Mouse (Mus musculus) limb, embryonic 14.5 days (tissue): ENCODE data around the gene Cdc42bpb. TPM values are rescaled to one million over a fixed set of nuclear protein-coding genes. Genes with fewer than 3 reads are reported as not detected.

Experiments used
- ATAC-seq: fragments of 200-750 bp; cut with Nextera tagmentation; 2 replicates; pipeline ENCODE4 v1.8.0; 2017; ENCODE audit warnings: low read depth, moderate number of reproducible peaks, moderate TSS enrichment; ENCODE audit not compliant: low FRiP score
- DNase-seq: peaks from one replicate; pipeline ENCODE4 v3.0.0-alpha.2; 2015; ENCODE audit warnings: low spot score
- H3K27ac ChIP-seq: fragments of 300-500 bp; sonication (generic); replicated peaks from 2 replicates; pipeline ENCODE4 v1.5.1; 2014; ENCODE audit warnings: low read depth, mild to moderate bottlenecking, low read length, moderate library complexity, mixed read lengths
- H3K27me3 ChIP-seq: fragments of 300-500 bp; sonication (generic); 2 replicates; pipeline ENCODE4 v1.6.1; 2014; ENCODE audit warnings: low read length, mixed read lengths; ENCODE audit not compliant: control insufficient read depth, insufficient read depth
- H3K36me3 ChIP-seq: fragments of 300-500 bp; sonication (generic); 2 replicates; pipeline ENCODE4 v1.6.1; 2014; ENCODE audit warnings: mild to moderate bottlenecking, low read length, moderate library complexity, mixed read lengths; ENCODE audit not compliant: control insufficient read depth, insufficient read depth
- H3K4me1 ChIP-seq: fragments of 300-500 bp; sonication (generic); 2 replicates; pipeline ENCODE4 v1.6.1; 2014; ENCODE audit warnings: antibody characterized with exemption, low read length, mixed read lengths; ENCODE audit not compliant: control insufficient read depth, insufficient read depth
- H3K4me2 ChIP-seq: fragments of 300-500 bp; sonication (generic); replicated peaks from 2 replicates; pipeline ENCODE4 v1.6.1; 2014; ENCODE audit warnings: low read depth, mild to moderate bottlenecking, low read length, moderate library complexity; ENCODE audit not compliant: severe bottlenecking
- H3K4me3 ChIP-seq: fragments of 300-500 bp; sonication (generic); replicated peaks from 2 replicates; pipeline ENCODE4 v1.5.1; 2014; ENCODE audit warnings: low read length
- H3K9ac ChIP-seq: fragments of 300-500 bp; sonication (generic); 2 replicates; pipeline ENCODE4 v1.6.1; 2014; ENCODE audit warnings: mild to moderate bottlenecking, low read depth, low read length, moderate library complexity; ENCODE audit not compliant: severe bottlenecking
- H3K9me3 ChIP-seq: fragments of 300-500 bp; sonication (generic); 2 replicates; pipeline ENCODE4 v1.6.1; 2016; ENCODE audit warnings: low read length; ENCODE audit not compliant: control insufficient read depth
- POLR2A ChIP-seq: fragments of 200-500 bp; IDR thresholded peaks from 2 replicates; pipeline ENCODE4 v1.8.0; 2012; ENCODE audit warnings: inconsistent platforms, mild to moderate bottlenecking, moderate library complexity, borderline replicate concordance; ENCODE audit not compliant: insufficient read depth, insufficient read length; ENCODE audit errors: extremely low read depth
- WGBS: fragments of 180-500 bp; shearing (Covaris S2); extraction: QIAGEN DNeasy Blood & Tissue Kit; methylation state at CpG from one replicate; pipeline ENCODE4 v1.1.7; 2014; 5-methylcytosine and 5-hydroxymethylcytosine counted together
- polyA plus RNA-seq, 2 experiments: library from polyadenylated mRNA; depleted of rRNA in 1 of 2; stranded (reverse) in 1 of 2; unstranded in 1 of 2; fragments of >200 nt; fragmentation: Nextera tagmentation in 1 of 2; extraction: Ambion mirVana in 1 of 2; gene quantifications; 2 replicates each; pipeline versions ENCODE4 v1.2.1 to v1.2.3; 2012 to 2014

Cdc42bpb gene
- polyA plus RNA-seq, 2 experiments = 37.0 to 163 TPM

- H3K27ac ChIP-seq = no peak overlapping the region
- no peak overlapping the region for H3K9ac ChIP-seq
- 70% methylated on average over 15 of the region's 15 CpGs for WGBS
- no peak overlapping the region for H3K4me2 ChIP-seq
- H3K4me3 ChIP-seq = no peak overlapping the region
- H3K9me3 ChIP-seq = no peaks in the 10 kb centered on the region
- H3K27me3 ChIP-seq = no peaks in the 10 kb centered on the region
- H3K36me3 ChIP-seq = peaks cover 6% of the 10 kb centered on the region
- no peak for DNase-seq
- no peak; the same call in 1 of the 2 replicates for ATAC-seq
- H3K4me1 ChIP-seq = peaks cover 6% of the 10 kb centered on the region; the same call in 1 of the 2 replicates
- TF ChIP-seq POLR2A = no peak
Observed at GRCm38 (mm10) chr12:111353439-111353915, 24.0 kb downstream of the Cdc42bpb start.

GRCm38 (mm10) chr12:111353008-111353407 lies 24.5 kb downstream of the Cdc42bpb start:
- Histone ChIP-seq H3K27ac (no peak overlapping the region), H3K4me3 (no peak overlapping the region), H3K36me3 (peaks cover 7% of the 10 kb centered on the region), H3K9ac (no peak overlapping the region), H3K27me3 (no peaks in the 10 kb centered on the region), H3K4me2 (no peak overlapping the region), H3K9me3 (no peaks in the 10 kb centered on the region), H3K4me1 (peaks cover 1% of the 10 kb centered on the region; the same call in 1 of the 2 replicates)
- no peak for DNase-seq
- no peak for ATAC-seq
- TF ChIP-seq POLR2A = no peak
- 81% methylated on average over 11 of the region's 11 CpGs for WGBS

- H3K27ac ChIP-seq = no peak overlapping the region
- H3K9me3 ChIP-seq = no peaks in the 10 kb centered on the region
- no peaks in the 10 kb centered on the region for H3K4me1 ChIP-seq
- no peak overlapping the region for H3K4me2 ChIP-seq
- H3K27me3 ChIP-seq = no peaks in the 10 kb centered on the region
- ATAC-seq (no peak), DNase-seq (no peak)
- peaks cover 9% of the 10 kb centered on the region for H3K36me3 ChIP-seq
- no peak overlapping the region for H3K4me3 ChIP-seq
- H3K9ac ChIP-seq = no peak overlapping the region
- TF ChIP-seq POLR2A = no peak
- WGBS = 78% methylated on average over 10 of the region's 10 CpGs
Observed at GRCm38 (mm10) chr12:111352520-111352919, 25.0 kb downstream of the Cdc42bpb start.

DNA sequence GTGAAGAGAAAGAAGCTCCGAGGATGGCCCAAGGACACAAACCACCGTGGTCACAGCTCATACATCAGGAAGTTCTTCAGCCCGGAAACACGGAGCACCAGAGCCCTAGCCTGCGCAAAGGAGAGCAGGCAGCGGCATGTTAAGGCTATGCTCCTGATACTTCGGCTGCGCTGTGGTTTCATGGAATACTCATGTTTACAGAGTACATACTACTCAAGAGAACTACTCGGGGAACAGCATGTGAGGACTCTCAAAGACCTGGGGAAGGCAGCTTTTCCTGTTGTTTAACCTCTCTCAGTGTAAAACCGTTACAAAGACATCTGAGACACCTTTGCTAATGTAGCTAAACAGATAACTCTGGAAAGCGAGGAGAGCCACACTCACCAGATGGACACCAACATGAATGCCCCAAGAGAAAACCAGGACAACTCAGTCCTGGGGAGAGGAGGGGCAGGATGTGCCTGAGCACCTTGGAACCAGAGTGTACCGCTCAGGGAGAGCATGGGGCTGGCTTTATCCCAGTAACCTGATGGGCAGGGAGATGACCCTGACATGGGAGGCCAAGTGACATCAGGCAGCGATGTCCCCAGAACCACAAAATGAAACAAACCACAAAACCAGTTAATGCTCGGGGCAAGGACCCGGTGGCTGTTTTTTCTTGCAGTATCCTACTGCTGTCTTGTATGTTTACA lies 27.8 kb downstream of the Cdc42bpb start:
- H3K36me3 ChIP-seq = peaks cover 12% of the 10 kb centered on the region
- WGBS = 90% methylated on average over 15 of the region's 15 CpGs
- H3K4me2 ChIP-seq = no peak overlapping the region
- H3K4me3 ChIP-seq = no peak overlapping the region
- H3K9me3 ChIP-seq = no peaks in the 10 kb centered on the region
- TF ChIP-seq POLR2A = no peak
- ATAC-seq (no peak), DNase-seq (no peak)
- no peaks in the 10 kb centered on the region for H3K4me1 ChIP-seq
- no peaks in the 10 kb centered on the region for H3K27me3 ChIP-seq
- no peak overlapping the region for H3K27ac ChIP-seq
- H3K9ac ChIP-seq = no peak overlapping the region

DNA sequence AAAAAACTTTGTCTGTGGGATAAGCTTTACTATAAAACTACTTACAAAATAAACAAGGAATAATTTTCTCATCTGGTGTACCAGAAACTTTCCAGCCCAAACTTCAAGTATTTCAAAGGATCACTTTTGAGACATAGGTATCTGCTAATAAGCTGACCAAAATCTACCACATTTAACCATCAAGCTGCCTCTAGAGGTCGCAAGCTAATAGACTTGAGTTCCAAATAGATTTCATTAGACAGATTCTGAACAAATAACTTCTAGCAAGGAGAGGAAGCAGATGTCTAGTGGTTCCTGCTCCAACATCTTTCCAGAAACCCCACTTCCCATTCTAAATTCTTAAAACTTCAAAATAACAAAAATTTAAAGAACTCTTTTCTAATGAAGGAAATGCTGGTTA lies 33.6 kb downstream of the Cdc42bpb start:
- no peaks in the 10 kb centered on the region for H3K9me3 ChIP-seq
- TF ChIP-seq POLR2A = no peak
- H3K36me3 ChIP-seq = peaks cover 36% of the 10 kb centered on the region
- no peak overlapping the region for H3K4me2 ChIP-seq
- no peak overlapping the region for H3K9ac ChIP-seq
- no peak for DNase-seq
- no peak overlapping the region for H3K4me3 ChIP-seq
- H3K4me1 ChIP-seq = no peaks in the 10 kb centered on the region
- 55% methylated on average over 1 of the region's 1 CpGs for WGBS
- no peaks in the 10 kb centered on the region for H3K27me3 ChIP-seq
- no peak overlapping the region for H3K27ac ChIP-seq
- no peak for ATAC-seq
